ENCODE assay signal across 8 mouse cellular contexts in genomic region chr15:100845049-100845879, GRCm38 (mm10). TPM values are rescaled to one million over a fixed set of nuclear protein-coding genes. Genes with fewer than 3 reads are reported as not detected.
DNase-seq lines count a peak whose midpoint lies in the region; ATAC-seq and TF ChIP-seq lines count a peak whose summit lies in the region.

No protein-coding gene starts in this region.

- TF ChIP-seq POLR2A in testis, adult 2 months (IDR thresholded peaks at IDR 0.05; ENCODE audit: control insufficient read depth, low read depth, low read length) = 0 out of 2 replicates have a peak, but pooled peaks have one; percentile 34

- no peak for DNase-seq in testis, postnatal 14 days (ENCODE audit: low spot score)
- DNase-seq in embryonic facial prominence, embryonic 14.5 days (ENCODE audit: low spot score) = peak; percentile 53
- peak; percentile 84 for DNase-seq in thymus, postnatal 14 days
- DNase-seq in frontal cortex, postnatal 25 days (ENCODE audit: low spot score in 2 of 2) = no peak
- DNase-seq in frontal cortex, postnatal 14 days (ENCODE audit: low spot score in 2 of 2) = no peak

- H3K27ac ChIP-seq in testis, adult 2 months (ENCODE audit: control insufficient read depth, insufficient read depth, low read depth, low read length) = peak overlapping the region; percentile 43
- 0 out of 2 replicates have a peak overlapping the region, but pooled peaks have one; percentile 33 for H3K27ac ChIP-seq in embryonic facial prominence, embryonic 14.5 days (replicated peaks; ENCODE audit: low read depth, low read length)
- H3K27ac ChIP-seq in kidney, embryonic 16.5 days (ENCODE audit: low read length) = no peak overlapping the region

- peaks cover 7% of the 10 kb centered on the region for H3K4me1 ChIP-seq in testis, adult 2 months (ENCODE audit: control insufficient read depth, insufficient read depth, low read length)
- no peaks in the 10 kb centered on the region for H3K4me1 ChIP-seq in embryonic facial prominence, embryonic 14.5 days (ENCODE audit: control insufficient read depth, insufficient read depth, low read length)
- H3K4me1 ChIP-seq in kidney, embryonic 16.5 days (ENCODE audit: insufficient read depth, low read length) = peaks cover 10% of the 10 kb centered on the region

- no peak overlapping the region for H3K9ac ChIP-seq in embryonic facial prominence, embryonic 14.5 days (ENCODE audit: low read depth, low read length)
- H3K9ac ChIP-seq in kidney, embryonic 16.5 days (replicated peaks; ENCODE audit: low read length) = no peak overlapping the region

- TF ChIP-seq CTCF in testis, adult 2 months (IDR thresholded peaks at IDR 0.05; ENCODE audit: control insufficient read depth, insufficient read depth, insufficient replicate concordance, low read depth, low read length) = no peak

- no peak overlapping the region for H3K4me2 ChIP-seq in embryonic facial prominence, embryonic 14.5 days (ENCODE audit: low read depth, low read length)
- no peak overlapping the region for H3K4me2 ChIP-seq in kidney, embryonic 16.5 days (replicated peaks; ENCODE audit: low read depth, low read length)

- no peaks in the 10 kb centered on the region for H3K27me3 ChIP-seq in testis, adult 2 months (ENCODE audit: control insufficient read depth, insufficient read depth, low read length)
- H3K27me3 ChIP-seq in embryonic facial prominence, embryonic 14.5 days (replicated peaks; ENCODE audit: control insufficient read depth, insufficient read depth, low read length) = no peaks in the 10 kb centered on the region
- no peaks in the 10 kb centered on the region for H3K27me3 ChIP-seq in kidney, embryonic 16.5 days (ENCODE audit: insufficient read depth, low read length)

- peak; percentile 70; the same call in 1 of the 2 replicates for ATAC-seq in embryonic facial prominence, embryonic 14.5 days (ENCODE audit: low read depth)
- ATAC-seq in kidney, embryonic 16.5 days (ENCODE audit: low FRiP score, low TSS enrichment) = peak; percentile 54; the same call in 1 of the 2 replicates
- peak; percentile 52; the same call in 1 of the 2 replicates for ATAC-seq in megakaryocyte, adult 5-6 weeks (ENCODE audit: poor library complexity, severe bottlenecking)

- H3K9me3 ChIP-seq in embryonic facial prominence, embryonic 14.5 days (ENCODE audit: control insufficient read depth, low read length) = 0 out of 2 replicates have a peak, but pooled peaks cover 9% of the 10 kb centered on the region
- peaks cover 5% of the 10 kb centered on the region for H3K9me3 ChIP-seq in kidney, embryonic 16.5 days (ENCODE audit: low read length)

- H3K4me3 ChIP-seq in testis, adult 2 months (ENCODE audit: control insufficient read depth, low read depth, low read length) = peak overlapping the region; percentile 85
- no peak overlapping the region for H3K4me3 ChIP-seq in embryonic facial prominence, embryonic 14.5 days (ENCODE audit: low read depth, low read length)
- no peak overlapping the region for H3K4me3 ChIP-seq in kidney, embryonic 16.5 days (ENCODE audit: low read length)

- no peaks in the 10 kb centered on the region for H3K36me3 ChIP-seq in testis, adult 2 months (ENCODE audit: control insufficient read depth, insufficient read depth, low read length)
- no peaks in the 10 kb centered on the region for H3K36me3 ChIP-seq in embryonic facial prominence, embryonic 14.5 days (ENCODE audit: control insufficient read depth, insufficient read depth, low read length)
- no peaks in the 10 kb centered on the region for H3K36me3 ChIP-seq in kidney, embryonic 16.5 days (ENCODE audit: insufficient read depth, low read length)

- 32% methylated on average over 26 of the region's 26 CpGs for WGBS in embryonic facial prominence, embryonic 14.5 days
- 41% methylated on average over 26 of the region's 26 CpGs for WGBS in kidney, embryonic 16.5 days

RNA-seq across cellular contexts. Expression of gene Scn8a, which starts 24.4 kb away (rescaled TPM):
- 3.4 and 4.0 TPM in 2 replicates for polyA plus RNA-seq in testis, adult 2 months (2012; rRNA removed)
- 4.9 and 5.3 TPM in 2 replicates for polyA plus RNA-seq in embryonic facial prominence, embryonic 14.5 days (2014; fragmentation: Nextera tagmentation; extraction: Ambion mirVana)
- polyA plus RNA-seq in kidney, embryonic 16.5 days (2015; fragmentation: Nextera tagmentation; extraction: Ambion mirVana) = 8.1 and 8.2 TPM in 2 replicates
- not detected in 2 replicates for total RNA-seq in megakaryocyte, adult 5-6 weeks (2015)
- under 0.01 TPM in 1 of 2 replicates, not detected in the other for total RNA-seq in megakaryocyte, adult 5-6 weeks (2017)

Comparison
In these comparisons a context has a peak if more than half of its experiments do, and no peak if none do; other contexts are left out.
1. DNase-seq: peak in embryonic facial prominence, embryonic 14.5 days (single experiment) and thymus, postnatal 14 days (single experiment); none in testis, postnatal 14 days (single experiment), frontal cortex, postnatal 25 days (0 of 2) and frontal cortex, postnatal 14 days (0 of 2).
2. Peak in every context shown above with its lines, with median percentiles within 50 percentile points of each other: ATAC-seq.